Mouse (Mus musculus) heart, embryonic 14.5 days (tissue): ENCODE results near the gene Nab2. TPM values are rescaled to one million over a fixed set of nuclear protein-coding genes. Genes with fewer than 3 reads are reported as not detected.

Source experiments
- ATAC-seq: fragments of 200-750 bp; cut with Nextera tagmentation; 2 replicates; pipeline ENCODE4 v1.8.0; 2017; ENCODE audit warnings: low read depth, moderate TSS enrichment; ENCODE audit not compliant: insufficient number of reproducible peaks, insufficient read depth, low FRiP score
- H3K27ac ChIP-seq, 2 experiments: fragments of 200-500 bp in 1 of 2; fragments of 300-500 bp in 1 of 2; sonication (generic) in 1 of 2; replicated peaks in 1 of 2; 2 replicates each; pipeline ENCODE4 v1.5.1; 2012 to 2014; ENCODE audit warnings: low read depth in 2 of 2, low read length in 2 of 2, control low read depth in 1 of 2, mild to moderate bottlenecking in 1 of 2, mixed read lengths in 1 of 2; ENCODE audit not compliant: control insufficient read depth in 1 of 2, insufficient read depth in 1 of 2
- H3K27me3 ChIP-seq: fragments of 300-500 bp; sonication (generic); 2 replicates; pipeline ENCODE4 v1.6.1; 2014; ENCODE audit warnings: mild to moderate bottlenecking, low read length, control low read depth; ENCODE audit not compliant: control insufficient read depth, insufficient read depth
- H3K36me3 ChIP-seq: fragments of 300-500 bp; sonication (generic); 2 replicates; pipeline ENCODE4 v1.6.1; 2014; ENCODE audit warnings: mild to moderate bottlenecking, control low read depth, low read length, mixed read lengths; ENCODE audit not compliant: control insufficient read depth, insufficient read depth
- H3K4me1 ChIP-seq, 2 experiments: fragments of 200-500 bp in 1 of 2; fragments of 300-500 bp in 1 of 2; sonication (generic) in 1 of 2; 2 replicates each; pipeline ENCODE4 v1.6.1; 2012 to 2014; ENCODE audit warnings: low read length in 2 of 2, control low read depth in 1 of 2, mixed read lengths in 1 of 2; ENCODE audit not compliant: control insufficient read depth in 2 of 2, insufficient read depth in 2 of 2
- H3K4me2 ChIP-seq: fragments of 300-500 bp; sonication (generic); 2 replicates; pipeline ENCODE4 v1.6.1; 2014; ENCODE audit warnings: mild to moderate bottlenecking, low read length
- H3K4me3 ChIP-seq, 2 experiments: fragments of 200-500 bp in 1 of 2; fragments of 300-500 bp in 1 of 2; sonication (generic) in 1 of 2; 2 replicates each; pipeline ENCODE4 v1.5.1; 2012 to 2014; ENCODE audit warnings: low read length in 2 of 2, mild to moderate bottlenecking in 2 of 2, control low read depth in 1 of 2, low read depth in 1 of 2, moderate library complexity in 1 of 2; ENCODE audit not compliant: control insufficient read depth in 1 of 2, insufficient read depth in 1 of 2
- H3K9ac ChIP-seq: fragments of 300-500 bp; sonication (generic); 2 replicates; pipeline ENCODE4 v1.6.1; 2014; ENCODE audit warnings: mild to moderate bottlenecking, low read length
- H3K9me3 ChIP-seq: fragments of 300-500 bp; sonication (generic); 2 replicates; pipeline ENCODE4 v1.6.1; 2016; ENCODE audit warnings: low read length, control low read depth; ENCODE audit not compliant: control insufficient read depth
- WGBS: fragments of 180-500 bp; shearing (Covaris S2); extraction: QIAGEN DNeasy Blood & Tissue Kit; methylation state at CpG from one replicate; pipeline ENCODE4 v1.1.7; 2014; 5-methylcytosine and 5-hydroxymethylcytosine counted together
- polyA plus RNA-seq: library from polyadenylated mRNA; unstranded; fragments of >200 nt; fragmentation: Nextera tagmentation; extraction: Ambion mirVana; gene quantifications from 2 replicates; pipeline ENCODE4 v1.2.1, GENCODE M21; 2014

The Nab2 gene
- polyA plus RNA-seq, 1 experiment from 2014 or later = 9.0 TPM

GRCm38 (mm10) chr10:127618173-127618572 is 50.2 kb downstream of the Nab2 start:
- Histone ChIP-seq H3K9ac (no peak overlapping the region), H3K27ac (no peak overlapping the region), H3K4me2 (peak overlapping the region; percentile 98), H3K27me3 (peaks cover 2% of the 10 kb centered on the region; the same call in 1 of the 2 replicates), H3K9me3 (no peaks in the 10 kb centered on the region), H3K4me3 (0 out of 4 replicates have a peak overlapping the region, but pooled peaks of 1 of the 2 experiments have one; percentile 8), H3K36me3 (no peaks in the 10 kb centered on the region), H3K4me1 (peaks cover 35 to 55% of the 10 kb centered on the region in 2 experiments)
- WGBS = 33% methylated on average over 6 of the region's 6 CpGs
- no peak for ATAC-seq

GRCm38 (mm10) chr10:127617294-127617693 is 51.1 kb downstream of the Nab2 start:
- ATAC-seq = no peak
- Histone ChIP-seq H3K4me1 (peaks cover 34 to 53% of the 10 kb centered on the region in 2 experiments), H3K9me3 (no peaks in the 10 kb centered on the region), H3K4me2 (no peak overlapping the region), H3K27ac (no peak overlapping the region; a peak in 1 of 4 replicates), H3K4me3 (no peak overlapping the region), H3K36me3 (peaks cover 5% of the 10 kb centered on the region; the same call in 1 of the 2 replicates), H3K9ac (no peak overlapping the region), H3K27me3 (peaks cover 2% of the 10 kb centered on the region; the same call in 1 of the 2 replicates)
- 54% methylated on average over 4 of the region's 4 CpGs for WGBS

GRCm38 (mm10) chr10:127616261-127616679 is 52.1 kb downstream of the Nab2 start:
- no peak for ATAC-seq
- Histone ChIP-seq H3K4me3 (no peak overlapping the region), H3K4me1 (peaks cover 32 to 52% of the 10 kb centered on the region in 2 experiments), H3K27me3 (peaks cover 2% of the 10 kb centered on the region; the same call in 1 of the 2 replicates), H3K27ac (peak overlapping the region; percentile 36 to 70; a peak in 3 of 4 replicates), H3K36me3 (peaks cover 15% of the 10 kb centered on the region; the same call in 1 of the 2 replicates), H3K4me2 (no peak overlapping the region), H3K9ac (no peak overlapping the region), H3K9me3 (no peaks in the 10 kb centered on the region)
- WGBS = 34% methylated on average over 7 of the region's 7 CpGs

GRCm38 (mm10) chr10:127615591-127615990 is 52.8 kb downstream of the Nab2 start:
- Histone ChIP-seq H3K4me2 (0 out of 2 replicates have a peak overlapping the region, but pooled peaks have one; percentile 14), H3K27ac (peak overlapping the region; percentile 36 to 70), H3K4me3 (no peak overlapping the region), H3K27me3 (peaks cover 2% of the 10 kb centered on the region; the same call in 1 of the 2 replicates), H3K9ac (no peak overlapping the region), H3K9me3 (no peaks in the 10 kb centered on the region), H3K36me3 (peaks cover 19% of the 10 kb centered on the region; the same call in 1 of the 2 replicates), H3K4me1 (peaks cover 32 to 52% of the 10 kb centered on the region in 2 experiments)
- WGBS = 60% methylated on average over 3 of the region's 3 CpGs
- no peak for ATAC-seq

GRCm38 (mm10) chr10:127615034-127615374 is 53.4 kb downstream of the Nab2 start:
- Histone ChIP-seq H3K27ac (peak overlapping the region; percentile 36 to 70), H3K36me3 (peaks cover 25% of the 10 kb centered on the region; the same call in 1 of the 2 replicates), H3K9me3 (no peaks in the 10 kb centered on the region), H3K4me3 (no peak overlapping the region), H3K4me2 (peak overlapping the region; percentile 14; the same call in 1 of the 2 replicates), H3K9ac (no peak overlapping the region), H3K27me3 (peaks cover 2% of the 10 kb centered on the region; the same call in 1 of the 2 replicates), H3K4me1 (peaks cover 32 to 46% of the 10 kb centered on the region in 2 experiments)
- 29% methylated on average over 2 of the region's 2 CpGs for WGBS
- 0 out of 2 replicates have a peak, but pooled peaks have one; percentile 9 for ATAC-seq

GRCm38 (mm10) chr10:127614236-127615033 is 53.9 kb downstream of the Nab2 start:
- peak; percentile 29; the same call in 1 of the 2 replicates for ATAC-seq
- H3K4me2 ChIP-seq = peak overlapping the region; percentile 14; the same call in 1 of the 2 replicates
- H3K36me3 ChIP-seq = peaks cover 29% of the 10 kb centered on the region; the same call in 1 of the 2 replicates
- no peak overlapping the region for H3K4me3 ChIP-seq
- H3K9ac ChIP-seq = no peak overlapping the region
- H3K4me1 ChIP-seq = peaks cover 32 to 45% of the 10 kb centered on the region in 2 experiments
- peak overlapping the region; percentile 13 to 70 for H3K27ac ChIP-seq
- no peaks in the 10 kb centered on the region for H3K9me3 ChIP-seq
- 35% methylated on average over 12 of the region's 12 CpGs for WGBS
- H3K27me3 ChIP-seq = 0 out of 2 replicates have a peak, but pooled peaks cover 2% of the 10 kb centered on the region

- H3K4me3 ChIP-seq = no peak overlapping the region
- H3K36me3 ChIP-seq = peaks cover 41% of the 10 kb centered on the region; the same call in 1 of the 2 replicates
- H3K4me2 ChIP-seq = no peak overlapping the region
- WGBS = 74% methylated on average over 14 of the region's 14 CpGs
- no peaks in the 10 kb centered on the region for H3K27me3 ChIP-seq
- H3K27ac ChIP-seq = no peak overlapping the region
- H3K4me1 ChIP-seq = peaks cover 20 to 27% of the 10 kb centered on the region in 2 experiments
- no peaks in the 10 kb centered on the region for H3K9me3 ChIP-seq
- H3K9ac ChIP-seq = no peak overlapping the region
- no peak for ATAC-seq
Measured at GRCm38 (mm10) chr10:127612079-127612775, 56.1 kb downstream of the Nab2 start.
